In genomic region chr15:102797020-102797618, GRCm38 (mm10) we compare ENCODE assay signal across 15 mouse cellular contexts.
DNase-seq lines count a peak whose midpoint lies in the region; ATAC-seq and TF ChIP-seq lines count a peak whose summit lies in the region.
"Had no signal": no experiment of that assay in that cellular context is flagged by ENCODE, and none has a peak within 500 bp of the region (broad histone marks: within the 10 kb centered on the region; RNA-seq: fewer than 3 reads in every experiment).

No protein-coding gene starts in this region.

- 0 out of 2 replicates have a peak, but pooled peaks have one; percentile 32 for ATAC-seq in hindbrain, embryonic 13.5 days (ENCODE audit: low FRiP score)
- ATAC-seq in hindbrain, embryonic 12.5 days (ENCODE audit: low FRiP score): no peak
- ATAC-seq in erythroblast, adult 5-6 weeks (replicated peaks; ENCODE audit: low FRiP score, poor library complexity, severe bottlenecking): no peak
- ATAC-seq: activated CD4-positive, CD25-positive, alpha-beta regulatory T cell, adult 4 months; inflammation-experienced regulatory T-cells, adult 6 months had no signal

- no peak for TF ChIP-seq CTCF in brain, embryonic 14.5 days (IDR thresholded peaks at IDR 0.05; ENCODE audit: borderline replicate concordance, extremely low read depth, insufficient read depth, insufficient read length)

- 50% methylated on average over 5 of the region's 5 CpGs for WGBS in hindbrain, embryonic 13.5 days
- WGBS in hindbrain, embryonic 12.5 days: 53% methylated on average over 5 of the region's 5 CpGs

- intact Hi-C loops in heart, postnatal 25 days (cut with DNase I): no loop called here

- peak; percentile 91 for DNase-seq in brain, embryonic 14.5 days (ENCODE audit: low read depth)
- DNase-seq in left cerebral cortex, adult 18-20 months (ENCODE audit: low spot score in 2 of 2): peak; percentile 42 to 57
- DNase-seq in right cerebral cortex, adult 18-20 months: peak; percentile 44
- DNase-seq in kidney, adult 11 months: no peak
- DNase-seq in heart, postnatal 25 days (ENCODE audit: low spot score): no peak
- DNase-seq: cerebellum, postnatal 14 days; gastrocnemius, adult 2 months; kidney, postnatal 14 days had no signal

- peak overlapping the region; percentile 26 for H3K4me2 ChIP-seq in hindbrain, embryonic 13.5 days
- no peak overlapping the region for H3K4me2 ChIP-seq in hindbrain, embryonic 12.5 days (replicated peaks)
- H3K4me2 ChIP-seq: embryonic facial prominence, embryonic 13.5 days had no signal

- no peak for TF ChIP-seq POLR2A in brain, embryonic 14.5 days (IDR thresholded peaks at IDR 0.05; ENCODE audit: borderline replicate concordance, extremely low read depth, insufficient read depth, insufficient read length, poor library complexity, severe bottlenecking)

- no peaks in the 10 kb centered on the region for H3K9me3 ChIP-seq in hindbrain, embryonic 13.5 days
- no peaks in the 10 kb centered on the region for H3K9me3 ChIP-seq in hindbrain, embryonic 12.5 days (replicated peaks)
- H3K9me3 ChIP-seq: embryonic facial prominence, embryonic 13.5 days; heart, embryonic 10.5 days had no signal

- no peak overlapping the region; the same call in 1 of the 2 replicates for H3K9ac ChIP-seq in hindbrain, embryonic 13.5 days
- H3K9ac ChIP-seq in hindbrain, embryonic 12.5 days: no peak overlapping the region
- H3K9ac ChIP-seq: embryonic facial prominence, embryonic 13.5 days had no signal

- H3K36me3 ChIP-seq in hindbrain, embryonic 13.5 days: no peaks in the 10 kb centered on the region
- H3K36me3 ChIP-seq in hindbrain, embryonic 12.5 days: no peaks in the 10 kb centered on the region
- H3K36me3 ChIP-seq: embryonic facial prominence, embryonic 13.5 days; heart, embryonic 10.5 days had no signal

- no peak overlapping the region for H3K4me3 ChIP-seq in hindbrain, embryonic 13.5 days
- H3K4me3 ChIP-seq in hindbrain, embryonic 12.5 days: no peak overlapping the region
- H3K4me3 ChIP-seq: embryonic facial prominence, embryonic 13.5 days; gastrocnemius, adult 2 months; heart, embryonic 10.5 days had no signal

- H3K27ac ChIP-seq in hindbrain, embryonic 13.5 days: peak overlapping the region; percentile 83
- H3K27ac ChIP-seq in hindbrain, embryonic 12.5 days: no peak overlapping the region
- H3K27ac ChIP-seq: embryonic facial prominence, embryonic 13.5 days; gastrocnemius, adult 2 months; heart, embryonic 10.5 days had no signal

- H3K4me1 ChIP-seq in hindbrain, embryonic 13.5 days (replicated peaks): peaks cover 13% of the 10 kb centered on the region
- 0 out of 2 replicates have a peak, but pooled peaks cover 6% of the 10 kb centered on the region for H3K4me1 ChIP-seq in hindbrain, embryonic 12.5 days
- H3K4me1 ChIP-seq: embryonic facial prominence, embryonic 13.5 days; heart, embryonic 10.5 days had no signal

- H3K27me3 ChIP-seq in hindbrain, embryonic 13.5 days: no peaks in the 10 kb centered on the region
- H3K27me3 ChIP-seq in hindbrain, embryonic 12.5 days: no peaks in the 10 kb centered on the region; the same call in 1 of the 2 replicates

Comparison
In these comparisons a context has a peak if more than half of its experiments do, and no peak if none do; other contexts are left out.
1. DNase-seq: peak in brain, embryonic 14.5 days (single experiment), left cerebral cortex, adult 18-20 months (2 of 2) and right cerebral cortex, adult 18-20 months (single experiment); none in kidney, adult 11 months (single experiment) and heart, postnatal 25 days (single experiment).